Mouse (Mus musculus) kidney, postnatal 25 days (tissue): ENCODE results near the gene Glipr1.

Experiments used
- DNase-seq, 2 experiments: peaks; one replicate each; pipeline ENCODE4 v3.0.0; 2021; ENCODE audit warnings: mixed read lengths in 2 of 2

Gene Glipr1

DNA sequence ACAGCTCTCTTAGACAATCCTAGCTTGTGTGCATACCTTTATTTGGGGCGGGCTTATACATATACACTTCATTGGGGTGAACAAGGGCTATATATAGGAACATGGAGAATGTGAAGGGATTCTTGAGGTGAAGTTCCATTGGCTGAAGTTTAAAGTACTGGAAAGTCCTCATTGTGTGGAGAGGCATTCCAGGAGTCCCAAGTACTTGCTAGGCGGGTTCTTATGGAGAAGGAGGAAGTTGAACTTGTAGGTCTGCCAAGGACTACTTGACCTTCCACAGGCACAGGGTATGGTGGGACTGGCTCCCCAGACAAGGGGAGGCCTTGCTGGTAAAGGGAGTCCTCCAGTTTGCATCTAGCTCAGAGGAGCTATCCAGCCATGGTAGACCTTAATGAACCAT lies 43.1 kb downstream of the Glipr1 start:
- no peak for DNase-seq

DNA sequence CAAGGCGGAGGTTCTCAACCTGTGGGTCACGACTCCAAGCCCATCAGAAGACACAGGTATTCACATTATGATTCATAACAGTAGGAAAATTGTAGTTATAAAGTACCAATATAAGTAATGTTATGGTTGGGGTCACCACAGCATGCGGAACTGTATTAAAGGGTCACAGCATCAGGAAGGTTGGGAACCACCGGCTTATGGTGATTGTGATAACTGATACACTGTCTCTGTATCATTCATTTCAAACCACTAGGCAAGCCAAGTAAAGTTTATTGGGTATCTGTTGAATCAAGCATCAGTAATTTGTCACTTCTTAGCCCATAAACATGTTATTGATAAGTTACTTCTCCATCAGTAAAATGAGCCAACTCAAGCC lies 44.4 kb downstream of the Glipr1 start:
- DNase-seq = no peak

GRCm38 (mm10) chr10:111957271-111958045 lies 45.0 kb downstream of the Glipr1 start:
- peak in 1 of 2 experiments; percentile 78 for DNase-seq

- DNase-seq = no peak
Observed at GRCm38 (mm10) chr10:111955836-111956235, 46.6 kb downstream of the Glipr1 start.

GRCm38 (mm10) chr10:111949008-111949407 lies 53.4 kb downstream of the Glipr1 start:
- DNase-seq = no peak

- no peak for DNase-seq
Observed at GRCm38 (mm10) chr10:111948041-111948440, 54.4 kb downstream of the Glipr1 start.

- DNase-seq = no peak
Observed at GRCm38 (mm10) chr10:111945563-111945962, 56.9 kb downstream of the Glipr1 start.

GRCm38 (mm10) chr10:111943026-111943425 lies 59.4 kb downstream of the Glipr1 start:
- no peak for DNase-seq

GRCm38 (mm10) chr10:111937146-111937534 lies 65.3 kb downstream of the Glipr1 start:
- DNase-seq = no peak

DNA sequence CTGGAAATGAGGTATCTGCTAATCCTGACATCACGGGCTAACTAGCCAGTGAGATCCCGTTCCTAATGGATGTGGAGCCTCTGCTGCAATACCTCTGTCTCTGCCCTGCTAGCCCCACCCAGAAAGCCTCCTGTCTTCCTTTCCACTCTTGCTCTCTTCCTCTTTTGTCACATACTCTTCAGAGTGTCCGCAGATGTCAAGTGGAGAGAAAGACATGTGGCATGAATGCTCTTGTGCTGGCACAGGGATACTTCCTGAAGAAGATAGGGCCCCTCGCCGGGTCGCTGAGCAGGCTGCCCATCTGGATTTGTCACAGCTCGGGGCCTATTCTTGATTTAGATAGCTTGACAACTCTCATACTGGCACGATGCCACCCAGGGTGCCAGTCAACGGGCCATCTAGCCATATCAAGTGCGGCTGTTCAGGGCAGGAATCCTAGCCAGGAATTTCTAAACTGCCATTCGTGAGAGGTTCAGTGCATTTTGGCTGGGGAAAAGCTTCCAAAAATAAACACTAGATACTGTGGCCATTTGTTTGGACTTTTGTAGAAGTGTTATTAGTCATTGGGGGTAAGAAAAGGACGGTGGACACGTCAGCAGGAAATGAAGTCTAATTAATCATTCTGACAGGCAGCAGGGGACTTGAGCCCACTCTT lies 65.8 kb downstream of the Glipr1 start:
- peak; percentile 60 to 68 for DNase-seq

DNA sequence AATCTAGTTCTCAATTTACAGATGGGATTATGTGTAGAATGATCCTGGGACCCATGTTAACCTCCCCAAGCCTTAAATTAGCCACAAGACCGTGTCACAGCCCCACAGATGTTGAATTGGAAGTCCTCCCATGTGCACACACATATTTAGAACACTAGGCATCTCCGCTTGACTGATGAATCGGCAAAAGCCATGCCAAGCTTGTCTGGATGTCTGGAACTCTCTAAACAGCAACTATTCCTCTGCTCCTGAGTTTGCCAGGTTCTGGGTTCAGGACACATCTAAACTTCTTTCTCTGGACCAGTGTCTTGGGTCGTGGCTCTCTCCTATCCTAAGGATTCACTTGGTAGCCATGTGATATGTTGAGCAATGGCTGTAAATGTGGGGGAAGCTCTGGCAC lies 66.4 kb downstream of the Glipr1 start:
- DNase-seq = no peak
